Mouse (Mus musculus) stomach, postnatal 0 days (tissue): ENCODE measurements around the gene Jam3.

Source experiments
- CTCF ChIP-seq: IDR thresholded peaks from 2 replicates; pipeline ENCODE4 v1.5.1; 2016; ENCODE audit warnings: antibody characterized with exemption, low read depth, mild to moderate bottlenecking, moderate library complexity
- EP300 ChIP-seq: optimal IDR thresholded peaks from 2 replicates; pipeline ENCODE3; 2016; ENCODE audit warnings: antibody characterized with exemption

- no peak for TF ChIP-seq CTCF
- no peak for TF ChIP-seq EP300
Measured at GRCm38 (mm10) chr9:27101466-27101865, 53.8 kb downstream of the Jam3 start.
